Mouse (Mus musculus): ENCODE data around the gene Gm19684. TPM values are rescaled to one million over a fixed set of nuclear protein-coding genes. Genes with fewer than 3 reads are reported as not detected.
A peak's percentile ranks its signal among the peaks of the same experiment; 100 is the strongest.
"Not testable (repeated sequence)": the region's sequence is repeated elsewhere in the genome, so short reads cannot be mapped to it uniquely, and the experiment has no call there.

Gene Gm19684
- polyA plus RNA-seq, 1 experiment from 2014 or later, result not detected

DNA sequence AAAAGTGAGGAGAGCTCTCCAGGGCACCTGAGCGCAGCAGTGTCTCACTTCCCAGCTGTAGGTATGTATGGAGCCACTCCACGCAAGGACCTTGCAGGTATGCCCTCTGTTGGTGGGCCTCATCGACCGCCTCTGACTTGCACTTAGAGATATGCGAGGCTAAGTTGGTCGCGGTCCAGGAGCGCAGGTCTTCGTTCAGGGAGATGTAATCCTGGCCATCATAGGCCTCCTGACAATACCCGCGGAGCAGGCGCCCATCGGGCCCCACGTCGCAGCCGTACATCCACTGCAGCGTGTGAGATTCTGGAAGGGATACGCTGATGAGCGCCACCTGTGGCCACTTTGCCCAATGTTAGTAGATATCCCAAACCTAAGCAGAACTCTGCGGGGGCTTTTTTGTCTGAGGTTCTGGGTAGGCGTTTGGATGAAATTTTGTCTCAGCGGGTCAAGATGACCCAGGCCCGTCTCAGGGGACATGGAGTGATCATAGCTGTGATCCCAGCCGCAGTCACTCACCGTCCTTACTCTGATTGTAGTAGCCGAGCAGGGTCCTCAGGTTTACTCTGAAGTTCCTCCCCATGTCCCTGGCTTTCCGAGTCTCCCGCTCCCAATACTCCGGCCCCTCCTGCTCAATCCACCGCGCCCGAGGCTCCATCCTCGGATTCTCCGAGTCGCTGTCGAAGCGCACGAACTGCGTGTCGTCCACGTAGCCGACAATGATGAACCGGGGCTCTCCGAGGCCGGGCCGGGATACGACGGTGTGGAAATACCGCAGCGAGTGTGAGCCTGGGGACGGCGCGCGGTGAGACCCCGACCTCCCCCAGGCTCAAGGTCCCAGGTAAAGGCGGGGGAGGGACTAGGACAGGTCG lies 10.6 kb upstream of the Gm19684 start:
- Histone ChIP-seq H3K4me2 (peak overlapping the region; percentile 83), H3K27me3 (peaks cover 29% of the 10 kb centered on the region), H3K9ac (peak overlapping the region; percentile 55; the same call in 1 of the 2 replicates), H3K4me3 (peak overlapping the region; percentile 44)
- H3K9me3 ChIP-seq (replicated peaks); H3K27ac ChIP-seq; H3K36me3 ChIP-seq (ENCODE audit: poor library complexity, severe bottlenecking); H3K4me1 ChIP-seq: not testable (repeated sequence)
- WGBS, result 1% methylated on average over 57 of the region's 57 CpGs
- peak; percentile 76 for ATAC-seq

DNA sequence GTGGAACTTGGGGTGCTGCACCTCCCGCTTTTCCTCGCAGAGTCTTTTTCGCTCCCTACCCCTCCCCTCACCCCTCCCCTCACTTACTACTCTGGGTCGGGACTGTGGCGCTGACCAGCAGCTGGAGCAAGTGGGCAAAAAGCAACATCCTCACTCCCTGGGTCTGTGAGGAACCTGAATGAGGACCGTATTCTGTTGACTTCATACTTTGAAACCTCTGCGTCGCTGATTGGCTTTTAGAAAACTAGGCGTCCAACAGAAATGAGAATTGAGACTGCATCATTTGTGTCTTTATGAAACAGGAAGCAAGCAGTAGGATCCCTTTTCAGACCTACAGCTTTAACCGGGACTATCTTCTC lies 10.0 kb upstream of the Gm19684 start:
- not testable (repeated sequence) for H3K36me3 ChIP-seq (ENCODE audit: poor library complexity, severe bottlenecking); H3K9me3 ChIP-seq (replicated peaks); H3K27ac ChIP-seq; H3K4me1 ChIP-seq
- H3K4me3 ChIP-seq, result peak overlapping the region; percentile 44
- H3K4me2 ChIP-seq, result peak overlapping the region; percentile 83
- peak overlapping the region; percentile 55; the same call in 1 of the 2 replicates for H3K9ac ChIP-seq
- 3% methylated on average over 10 of the region's 10 CpGs for WGBS
- H3K27me3 ChIP-seq, result peaks cover 29% of the 10 kb centered on the region
- peak; percentile 66 for ATAC-seq

DNA sequence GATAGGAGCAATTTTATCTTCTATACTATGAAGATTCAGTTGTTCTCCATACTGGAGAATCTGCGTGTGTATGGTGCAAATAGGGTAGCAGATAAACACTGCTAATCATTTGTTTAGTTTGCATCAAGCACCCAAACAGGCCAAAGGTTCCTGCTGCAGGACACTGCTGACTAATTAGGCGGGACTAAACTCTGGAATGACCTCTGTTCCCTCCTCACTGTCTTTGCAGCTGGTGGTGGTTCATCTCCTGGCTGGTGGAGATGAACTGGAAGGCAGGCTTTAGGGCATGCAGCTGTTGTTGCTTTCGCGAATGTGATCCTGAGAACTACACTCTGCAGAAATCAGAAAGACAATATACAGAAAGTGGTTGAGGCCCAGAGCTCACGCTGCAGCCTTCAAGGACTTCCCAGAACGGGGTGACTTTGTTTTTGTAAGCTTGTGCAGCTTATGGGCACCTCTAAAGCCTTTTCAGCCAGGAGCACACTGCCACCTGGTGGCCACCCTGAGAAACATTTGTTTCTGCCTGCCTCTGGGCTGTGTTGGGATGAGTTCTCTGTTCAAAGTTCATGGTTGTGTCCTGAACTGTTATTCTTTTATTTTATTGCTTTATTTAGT lies 7.4 kb upstream of the Gm19684 start:
- H3K9me3 ChIP-seq (replicated peaks); H3K9ac ChIP-seq; H3K36me3 ChIP-seq (ENCODE audit: poor library complexity, severe bottlenecking); H3K4me1 ChIP-seq; H3K27ac ChIP-seq; H3K4me3 ChIP-seq; H3K4me2 ChIP-seq: not testable (repeated sequence)
- WGBS, result 22% methylated on average over 6 of the region's 6 CpGs
- H3K27me3 ChIP-seq, result peaks cover 34% of the 10 kb centered on the region
- ATAC-seq, result peak; percentile 50; the same call in 1 of the 2 replicates

DNA sequence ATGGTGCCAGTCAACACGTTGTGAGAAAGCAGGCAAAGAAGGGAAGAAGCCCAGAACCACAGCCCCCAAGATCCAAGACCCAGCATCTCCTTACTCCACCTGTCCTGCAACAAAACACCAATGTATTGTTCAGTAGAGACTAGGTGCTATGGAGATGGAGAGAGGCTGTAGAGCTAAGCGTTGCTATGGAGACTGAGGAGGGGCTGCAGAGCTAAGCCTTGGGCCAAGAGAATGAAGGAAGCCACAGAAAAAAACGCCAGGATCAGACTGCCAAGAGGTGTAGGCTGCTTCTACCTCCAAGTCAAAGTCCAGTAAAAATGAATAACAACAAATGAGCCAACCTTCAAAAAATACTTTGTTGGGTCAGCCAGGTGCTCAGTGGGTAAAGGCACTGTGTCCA lies 4.9 kb upstream of the Gm19684 start:
- 21% methylated on average over 3 of the region's 3 CpGs for WGBS

DNA sequence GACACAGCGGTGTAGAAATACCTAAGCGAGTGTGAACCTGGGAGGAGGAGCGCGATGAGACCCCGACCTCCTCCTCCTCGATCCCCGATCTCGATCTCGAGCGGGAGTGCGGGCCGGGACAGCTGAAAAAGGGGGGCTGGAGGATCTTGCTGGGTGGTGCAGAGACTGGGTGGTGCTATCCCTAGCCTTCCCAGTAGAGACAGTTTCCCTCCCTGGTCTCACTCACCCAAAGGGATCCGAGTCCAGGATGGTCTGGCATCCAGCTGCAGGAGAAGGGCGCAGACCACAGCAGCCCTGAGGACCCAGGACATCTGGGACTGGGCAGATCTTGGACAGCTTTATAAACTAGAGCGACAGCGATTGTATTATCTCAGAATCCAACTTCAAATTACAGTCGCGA lies 639 bp upstream of the Gm19684 start:
- peak overlapping the region; percentile 37 for H3K4me2 ChIP-seq
- 20% methylated on average over 18 of the region's 18 CpGs for WGBS
- ATAC-seq, result not testable (repeated sequence)

More for the DNA sequence above, 4.9 kb upstream of the Gm19684 start:
- not testable (repeated sequence) for H3K9me3 ChIP-seq (replicated peaks); H3K9ac ChIP-seq; H3K27ac ChIP-seq; H3K4me3 ChIP-seq; H3K36me3 ChIP-seq (ENCODE audit: poor library complexity, severe bottlenecking); ATAC-seq; H3K4me1 ChIP-seq; H3K4me2 ChIP-seq
- H3K27me3 ChIP-seq, result peaks cover 38% of the 10 kb centered on the region

DNA sequence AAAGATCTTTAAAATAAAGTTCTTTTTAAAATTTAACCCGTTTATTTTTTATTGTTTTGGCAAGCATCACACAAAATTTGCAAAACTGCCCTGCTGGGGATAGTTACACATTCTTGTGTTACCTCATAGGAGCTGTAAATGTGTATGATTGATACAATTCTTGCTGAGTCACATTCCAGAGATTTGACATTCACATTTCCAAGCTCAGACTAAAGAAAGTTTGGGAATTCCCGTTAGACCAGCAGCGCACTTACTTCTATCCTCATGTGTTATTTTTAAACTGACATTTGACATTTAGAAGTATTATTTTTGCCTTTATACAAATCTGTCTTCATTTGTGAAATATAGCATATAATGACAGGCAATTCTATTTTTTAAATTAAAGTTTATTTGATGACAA lies 2.6 kb downstream of the Gm19684 start:
- ATAC-seq; H3K9ac ChIP-seq; H3K36me3 ChIP-seq (ENCODE audit: poor library complexity, severe bottlenecking); H3K4me3 ChIP-seq; H3K4me1 ChIP-seq; H3K4me2 ChIP-seq; H3K27ac ChIP-seq; H3K9me3 ChIP-seq (replicated peaks): not testable (repeated sequence)
- peaks cover 37% of the 10 kb centered on the region for H3K27me3 ChIP-seq
- WGBS, result 84% methylated on average over 3 of the region's 3 CpGs

More for the DNA sequence above, 639 bp upstream of the Gm19684 start:
- not testable (repeated sequence) for H3K27ac ChIP-seq; H3K9me3 ChIP-seq (replicated peaks); H3K36me3 ChIP-seq (ENCODE audit: poor library complexity, severe bottlenecking); H3K4me3 ChIP-seq; H3K9ac ChIP-seq; H3K4me1 ChIP-seq
- H3K27me3 ChIP-seq, result peaks cover 41% of the 10 kb centered on the region

DNA sequence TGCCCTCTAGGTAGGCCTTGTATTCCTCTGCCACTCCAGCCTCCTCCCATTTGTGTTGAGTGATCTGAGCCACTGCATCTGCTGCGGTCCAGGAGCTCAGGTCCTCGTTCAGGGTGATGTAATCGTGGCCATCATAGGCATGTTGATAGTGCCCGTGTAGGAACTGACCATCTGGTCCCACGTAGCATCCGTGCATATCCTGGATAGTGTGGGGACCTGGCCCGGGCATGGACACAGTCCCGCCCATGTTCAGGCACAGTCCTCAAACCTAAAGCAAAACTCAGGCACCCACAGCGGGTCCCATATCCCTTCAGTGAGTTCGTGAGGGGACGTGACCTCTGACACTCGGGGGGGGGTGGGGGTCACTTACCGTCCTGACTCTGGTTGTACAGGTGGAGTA lies 7.0 kb downstream of the Gm19684 start:
- WGBS, result 63% methylated on average over 12 of the region's 13 CpGs

DNA sequence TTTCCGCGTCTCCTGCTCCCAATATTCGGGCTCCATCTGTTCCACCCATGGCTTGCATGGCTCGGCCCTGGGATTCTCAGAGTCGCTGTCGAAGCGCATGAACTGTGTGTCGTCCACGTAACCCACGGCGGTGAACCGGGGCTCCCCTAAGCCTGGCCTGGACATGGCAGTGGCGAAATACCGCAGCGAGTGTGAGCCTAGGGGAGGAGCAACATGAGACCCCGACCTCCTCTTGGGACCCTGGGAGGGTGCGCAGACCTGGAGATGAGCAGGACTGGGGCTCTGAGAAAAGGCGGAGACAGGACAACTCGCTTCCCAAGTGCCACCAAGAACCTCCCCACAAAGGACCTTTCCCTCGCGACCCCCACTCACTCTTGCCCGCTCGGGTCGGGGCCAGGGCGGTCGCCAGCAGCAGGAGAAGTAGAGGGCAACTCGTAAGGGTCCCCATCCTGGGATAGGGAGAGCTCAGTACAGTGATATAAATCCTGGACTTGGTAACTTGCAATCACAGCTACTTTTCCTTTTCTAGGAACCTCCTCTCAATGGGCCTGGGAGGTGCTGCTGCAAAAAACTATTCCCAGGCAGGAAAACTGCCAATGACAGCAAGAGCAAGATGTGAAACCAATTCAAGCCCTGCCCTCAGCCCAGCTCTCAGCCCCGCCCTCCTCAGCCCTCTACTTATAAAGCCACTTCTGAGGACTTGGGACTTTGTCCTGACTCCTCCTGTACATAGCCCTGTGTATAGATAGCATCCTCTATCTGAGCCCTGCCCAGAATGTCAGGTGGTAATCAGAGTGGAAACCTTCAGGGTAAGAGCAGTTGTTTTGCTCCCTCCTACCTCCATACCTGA lies 7.7 kb downstream of the Gm19684 start, which contains the start of gene Gm7030:
Gm7030 (minus strand) TSS at position 458 of the 850 bp plus-strand sequence.
- WGBS, result 30% methylated on average over 28 of the region's 28 CpGs
- not testable (repeated sequence) for H3K4me2 ChIP-seq; H3K9me3 ChIP-seq (replicated peaks); H3K4me3 ChIP-seq; H3K36me3 ChIP-seq (ENCODE audit: poor library complexity, severe bottlenecking); ATAC-seq; H3K27ac ChIP-seq; H3K9ac ChIP-seq; H3K4me1 ChIP-seq
- H3K27me3 ChIP-seq, result peaks cover 14% of the 10 kb centered on the region; the same call in 1 of the 2 replicates

More for the DNA sequence above, 7.0 kb downstream of the Gm19684 start:
- not testable (repeated sequence) for H3K4me1 ChIP-seq; ATAC-seq; H3K9me3 ChIP-seq (replicated peaks); H3K4me2 ChIP-seq; H3K9ac ChIP-seq; H3K36me3 ChIP-seq (ENCODE audit: poor library complexity, severe bottlenecking); H3K27ac ChIP-seq; H3K4me3 ChIP-seq
- peaks cover 11% of the 10 kb centered on the region; the same call in 1 of the 2 replicates for H3K27me3 ChIP-seq

DNA sequence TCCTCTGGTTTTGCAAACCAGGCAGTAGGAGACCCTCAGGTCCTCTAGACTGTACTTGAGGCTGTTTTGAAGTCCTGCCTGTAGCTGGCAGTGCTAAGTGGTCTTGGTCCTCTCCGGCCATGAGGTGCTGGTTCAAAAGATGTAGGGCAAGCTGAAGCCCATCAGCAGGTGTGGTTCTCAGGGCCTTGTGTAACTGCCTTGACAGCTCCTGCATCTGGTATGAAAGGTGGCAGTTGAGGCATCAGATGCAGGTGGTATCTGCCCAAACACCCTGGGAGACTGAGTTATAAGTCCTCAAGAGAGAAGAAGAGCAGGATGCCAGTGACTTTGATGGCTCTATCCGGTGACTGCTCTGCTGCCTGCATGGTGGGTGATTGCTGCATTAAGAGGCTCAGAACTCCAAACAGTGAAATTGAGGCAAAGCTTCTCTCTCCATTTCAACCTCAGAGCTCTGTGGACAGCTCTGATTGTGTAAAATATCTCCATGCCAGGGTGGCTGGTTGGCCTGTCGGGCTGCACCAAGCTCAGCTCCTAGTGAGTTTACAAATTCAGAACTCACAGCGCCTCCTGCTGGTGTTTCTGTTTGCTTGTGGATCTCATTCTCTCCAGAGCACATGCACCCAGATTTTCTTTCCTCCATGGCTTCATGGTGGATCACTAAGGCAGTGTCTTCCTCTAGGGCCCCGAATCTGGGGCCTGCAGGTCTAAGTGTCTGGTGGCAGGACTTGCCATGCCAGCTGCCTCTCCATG lies 10.2 kb downstream of the Gm19684 start:
- Histone ChIP-seq H3K36me3 (ENCODE audit: poor library complexity, severe bottlenecking) (no peaks in the 10 kb centered on the region), H3K4me3 (no peak overlapping the region), H3K4me2 (no peak overlapping the region), H3K27me3 (peaks cover 14% of the 10 kb centered on the region; the same call in 1 of the 2 replicates), H3K4me1 (no peaks in the 10 kb centered on the region), H3K9me3 (replicated peaks) (no peaks in the 10 kb centered on the region), H3K9ac (no peak overlapping the region), H3K27ac (no peak overlapping the region)
- 78% methylated on average over 5 of the region's 5 CpGs for WGBS
- ATAC-seq, result no peak

DNA sequence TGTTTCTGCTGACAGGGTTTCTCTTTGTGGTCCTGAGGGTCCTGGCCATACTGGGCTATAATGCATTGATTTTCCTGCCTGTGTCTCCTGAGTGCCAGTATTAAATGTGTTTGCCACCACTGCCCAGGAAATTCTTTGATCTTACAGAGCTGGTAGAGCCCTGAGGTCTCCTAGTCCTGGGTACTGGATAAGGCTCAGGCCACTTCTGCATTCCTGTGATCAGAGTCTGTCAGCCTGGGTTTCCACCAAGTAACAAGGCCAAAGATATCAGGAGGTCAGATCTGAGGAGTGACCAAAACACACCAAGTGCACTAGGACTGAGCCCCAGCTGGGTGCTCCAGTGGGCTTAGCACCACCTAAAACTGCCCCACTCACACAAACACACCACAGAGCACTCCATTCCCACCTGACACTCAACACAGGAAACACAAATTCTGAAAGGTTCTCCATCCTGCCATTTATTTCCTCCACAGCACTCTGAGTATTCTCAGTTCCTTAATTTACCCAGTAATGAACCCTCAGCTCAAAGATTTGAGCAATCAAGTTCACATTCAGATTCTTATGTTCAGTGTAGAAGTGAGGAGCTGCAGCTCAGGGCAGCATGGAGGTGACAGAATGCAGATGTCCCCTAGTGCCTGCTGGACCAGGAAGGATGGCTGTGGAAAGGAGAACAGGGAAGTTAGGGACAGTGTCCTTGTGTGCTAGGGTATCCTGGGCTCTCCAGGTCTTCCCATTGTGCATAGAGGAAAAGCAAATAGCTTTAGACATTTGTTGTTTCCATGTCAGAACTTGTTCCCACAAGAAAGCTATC lies 14.1 kb downstream of the Gm19684 start:
- not testable (repeated sequence) for H3K4me3 ChIP-seq; H3K27ac ChIP-seq; H3K36me3 ChIP-seq (ENCODE audit: poor library complexity, severe bottlenecking); H3K9ac ChIP-seq; H3K9me3 ChIP-seq (replicated peaks); ATAC-seq; H3K4me1 ChIP-seq; H3K4me2 ChIP-seq
- H3K27me3 ChIP-seq, result peaks cover 25% of the 10 kb centered on the region; the same call in 1 of the 2 replicates
